Mouse (Mus musculus): ENCODE data around the gene Hist1h4j.

- TF ChIP-seq CTCF (IDR thresholded peaks at IDR 0.05; ENCODE audit: borderline replicate concordance, insufficient read depth, low read depth, low read length) = no peak
- no peak for TF ChIP-seq POLR2A (IDR thresholded peaks at IDR 0.05; ENCODE audit: borderline replicate concordance, insufficient read depth, low read length)
Measured at GRCm38 (mm10) chr13:21722993-21723836, 11.6 kb upstream of the Hist1h4j start.

All from cerebellum, adult 2 months (tissue).